Mouse (Mus musculus) right cerebral cortex, postnatal 10 days (tissue): ENCODE data around the gene Hspd1.
"Not testable (repeated sequence)": the region's sequence is repeated elsewhere in the genome, so short reads cannot be mapped to it uniquely, and the experiment has no call there.

ENCODE experiments used
- DNase-seq, 2 experiments: peaks; one replicate each; pipeline ENCODE4 v3.0.0; 2021; ENCODE audit warnings: low spot score in 2 of 2

The Hspd1 gene

DNA sequence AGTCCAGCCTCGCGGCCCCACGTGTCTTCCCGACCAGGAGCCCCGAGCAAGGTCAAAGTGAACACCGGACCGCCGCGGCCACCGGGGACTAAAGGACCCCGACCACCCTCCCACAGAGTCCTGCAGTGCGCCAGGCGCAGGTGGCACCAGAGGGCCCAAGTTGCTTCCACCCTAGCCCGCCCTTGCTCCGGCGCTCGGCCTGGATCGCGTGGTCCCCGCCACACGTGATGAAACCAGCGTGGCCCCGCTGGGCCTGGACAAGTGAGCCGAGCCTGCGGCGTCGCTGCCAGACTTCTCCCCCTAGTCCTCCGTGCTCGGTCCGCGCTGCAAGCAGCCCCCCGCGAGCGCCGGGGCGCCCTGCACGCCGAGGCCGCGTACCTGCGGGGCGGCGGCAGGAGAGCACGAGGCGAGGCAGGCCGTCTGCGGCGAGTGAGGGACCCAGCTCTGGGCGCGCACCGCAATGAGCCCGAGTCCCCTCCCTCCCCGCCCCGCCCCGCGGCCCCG lies 590 bp downstream of the Hspd1 start:
- peak in 1 of 2 experiments; percentile 76 for DNase-seq

- DNase-seq = peak in 1 of 2 experiments; percentile 37
These were observed 1.1 kb downstream of the Hspd1 start for GRCm38 (mm10) chr1:55086868-55087400.

DNA sequence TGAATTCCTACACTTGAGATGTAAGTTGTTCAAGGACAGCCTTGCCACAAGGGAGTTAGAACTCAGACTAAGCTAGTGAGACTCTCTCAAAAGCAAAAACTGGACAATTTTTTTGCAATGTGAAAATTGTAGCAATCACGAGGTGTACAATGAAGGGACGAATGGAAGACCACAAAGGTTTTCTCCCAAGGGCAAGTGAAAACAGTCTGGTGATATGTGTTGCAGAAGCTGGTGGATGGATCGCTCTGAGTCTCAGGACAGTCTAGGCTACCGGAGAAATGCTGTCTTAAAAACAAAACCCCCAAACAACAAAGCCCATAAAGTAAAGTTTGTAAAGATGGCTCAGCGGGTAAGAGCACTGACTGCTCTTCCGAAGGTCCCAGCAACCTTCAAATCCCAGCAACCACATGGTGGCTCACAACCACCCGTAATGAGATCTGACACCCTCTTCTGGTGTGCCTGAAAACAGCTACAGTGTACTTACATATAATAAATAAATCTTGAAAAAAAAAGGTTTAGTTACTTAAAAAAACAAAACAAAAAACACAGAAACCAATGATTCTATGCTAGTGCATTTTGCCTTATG lies 2.2 kb downstream of the Hspd1 start:
- no peak for DNase-seq

DNA sequence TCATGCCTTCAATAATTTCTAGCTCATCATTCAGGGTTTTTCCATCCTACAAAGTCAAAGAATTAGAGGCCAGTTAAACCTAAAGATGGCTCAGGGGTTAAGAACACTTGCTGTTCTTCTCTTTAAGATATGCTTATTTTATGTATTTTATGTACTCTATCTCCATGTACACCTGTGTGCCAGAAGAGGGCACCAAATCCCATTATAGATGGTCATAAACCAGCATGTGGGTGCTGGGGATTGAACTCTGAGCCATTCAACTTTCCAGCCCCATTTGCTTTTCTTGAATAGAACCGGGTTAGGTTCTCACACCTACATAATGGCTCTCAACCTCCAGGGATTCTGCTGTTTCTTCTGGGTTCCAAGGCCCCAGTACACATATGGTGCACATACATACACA lies 5.9 kb downstream of the Hspd1 start:
- no peak for DNase-seq

DNA sequence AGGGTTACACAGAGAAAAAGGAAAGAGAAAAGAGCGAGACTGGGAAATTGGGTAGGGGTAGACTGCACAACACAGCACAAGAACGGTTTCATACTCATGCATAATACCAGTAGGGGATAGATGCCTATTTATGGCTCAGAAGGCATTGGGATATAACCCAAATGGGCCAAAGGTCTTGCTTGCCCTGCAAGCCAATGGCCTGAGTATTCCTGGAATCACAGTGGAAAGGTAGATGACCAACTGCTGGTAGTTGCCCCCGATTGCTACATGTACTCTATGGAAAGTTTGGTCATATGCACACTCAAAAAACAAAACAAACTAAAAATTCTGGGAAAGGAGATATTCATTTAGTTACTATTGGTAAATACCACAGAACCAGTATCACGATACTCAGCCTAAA lies 8.4 kb downstream of the Hspd1 start:
- DNase-seq = no peak

- DNase-seq = no peak
These were observed 11.1 kb downstream of the Hspd1 start for GRCm38 (mm10) chr1:55076849-55077516.

DNA sequence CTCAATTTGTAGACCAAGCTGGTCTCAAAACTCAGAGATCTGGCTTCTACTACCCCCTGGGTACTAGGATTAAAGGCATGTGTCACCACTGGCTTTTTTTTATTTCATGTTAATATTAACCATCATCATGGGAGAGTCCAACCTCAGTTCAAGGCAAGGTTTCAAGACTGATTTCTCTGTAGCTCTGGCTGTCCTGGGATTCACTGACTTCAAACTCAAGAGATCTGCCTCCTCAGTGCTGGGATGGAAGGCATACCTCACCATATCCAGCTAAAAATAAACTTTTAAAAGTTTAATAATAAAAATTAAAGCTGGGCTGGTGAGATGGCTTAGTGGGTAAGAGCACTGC lies 11.7 kb downstream of the Hspd1 start:
- no peak for DNase-seq

DNA sequence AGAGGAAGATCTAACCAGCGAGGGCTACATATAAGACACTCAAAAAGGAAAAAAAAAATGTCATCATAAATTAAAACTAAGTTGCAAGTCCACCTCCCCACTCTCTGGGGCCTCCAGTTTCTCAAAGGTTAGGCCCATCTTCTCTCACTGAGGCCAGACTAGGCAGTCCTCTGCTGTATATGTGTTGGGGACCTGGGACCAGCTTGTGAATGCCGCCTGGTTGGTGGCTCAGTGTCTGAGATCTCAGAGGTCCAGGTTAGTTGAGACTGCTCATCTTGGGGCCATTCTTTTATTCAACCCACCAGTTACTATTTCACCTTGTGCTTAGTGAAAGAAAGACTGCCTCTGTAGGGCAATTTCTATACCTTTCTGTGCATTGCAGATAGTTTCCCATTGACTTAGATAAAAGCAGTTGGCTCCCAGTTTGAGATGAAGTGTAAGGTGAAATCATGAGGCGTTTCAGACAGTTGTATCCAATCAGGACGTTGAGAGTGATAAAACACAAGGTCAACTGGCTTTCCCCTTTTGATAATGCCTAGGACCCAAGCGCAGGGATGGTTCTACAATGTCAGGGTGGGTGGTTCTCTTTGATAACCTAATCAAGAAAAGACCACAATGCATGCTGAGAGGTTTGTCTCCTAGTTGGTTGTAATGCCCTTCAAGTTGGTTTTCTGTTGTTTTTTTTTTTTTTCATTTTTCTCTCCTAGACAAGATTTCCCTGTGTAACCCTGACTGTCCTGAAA lies 12.2 kb downstream of the Hspd1 start:
- no peak for DNase-seq

DNA sequence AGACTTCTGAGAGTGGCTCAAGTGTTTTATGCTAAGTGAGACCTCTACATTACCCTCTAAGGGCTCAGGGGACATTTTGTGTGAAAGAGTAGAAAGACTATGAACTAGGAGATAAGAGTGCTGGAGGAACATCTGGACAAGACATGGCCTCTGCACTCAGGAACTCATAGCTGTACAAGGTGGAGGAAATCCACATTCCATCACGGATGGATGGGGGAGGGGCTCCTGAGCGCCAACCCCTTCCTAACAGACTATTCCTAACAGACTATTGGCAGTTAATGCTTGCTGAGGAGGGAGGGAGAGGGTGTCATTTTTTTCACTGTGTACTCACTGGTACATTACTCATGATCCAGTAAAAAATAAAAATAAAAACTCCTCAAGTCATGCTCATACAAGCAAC lies 13.3 kb downstream of the Hspd1 start:
- DNase-seq = no peak

GRCm38 (mm10) chr1:55072328-55072727 lies 15.7 kb downstream of the Hspd1 start:
- not testable (repeated sequence) for DNase-seq

DNA sequence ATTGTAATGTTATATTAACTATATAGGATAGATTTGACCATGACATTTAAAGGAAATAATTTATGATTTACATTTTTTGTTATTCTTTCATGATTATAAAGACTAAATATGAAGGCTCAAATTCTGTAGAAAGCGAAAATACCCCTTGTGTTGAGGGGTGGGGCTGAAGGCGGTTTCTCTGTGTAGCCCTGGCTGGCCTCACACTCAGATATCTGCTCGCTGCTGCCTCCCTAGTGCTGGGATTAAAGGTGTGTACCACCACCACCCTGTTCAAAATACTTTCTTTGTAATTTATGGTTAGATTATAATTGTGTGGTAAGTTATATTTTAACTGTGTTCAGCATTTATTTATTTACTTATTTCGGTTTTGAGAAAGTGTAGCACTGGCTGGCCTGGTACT lies 26.3 kb downstream of the Hspd1 start:
- no peak for DNase-seq

- DNase-seq = no peak
These were observed 26.9 kb downstream of the Hspd1 start for GRCm38 (mm10) chr1:55061099-55061498.

DNA sequence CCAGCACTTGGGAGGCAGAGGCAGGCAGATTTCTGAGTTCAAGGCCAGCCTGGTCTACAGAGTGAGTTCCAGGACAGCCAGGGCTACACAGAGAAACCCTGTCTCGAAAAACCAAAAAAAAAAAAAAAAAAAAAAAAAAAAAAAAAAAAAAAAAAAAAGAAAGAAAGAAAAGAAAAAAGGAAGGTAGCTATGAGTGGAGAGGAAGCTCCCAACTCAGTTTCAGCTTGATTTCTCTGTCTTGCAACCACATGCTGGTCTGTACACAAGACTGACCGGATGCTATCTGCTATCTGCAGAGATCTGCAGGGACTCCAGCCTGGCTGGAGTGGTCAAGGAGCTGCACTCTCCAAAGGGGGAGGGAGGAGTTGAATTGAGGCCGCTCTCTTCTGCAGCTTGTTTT lies 29.7 kb downstream of the Hspd1 start:
- not testable (repeated sequence) for DNase-seq

GRCm38 (mm10) chr1:55055322-55056115 lies 32.5 kb downstream of the Hspd1 start:
- no peak for DNase-seq

DNA sequence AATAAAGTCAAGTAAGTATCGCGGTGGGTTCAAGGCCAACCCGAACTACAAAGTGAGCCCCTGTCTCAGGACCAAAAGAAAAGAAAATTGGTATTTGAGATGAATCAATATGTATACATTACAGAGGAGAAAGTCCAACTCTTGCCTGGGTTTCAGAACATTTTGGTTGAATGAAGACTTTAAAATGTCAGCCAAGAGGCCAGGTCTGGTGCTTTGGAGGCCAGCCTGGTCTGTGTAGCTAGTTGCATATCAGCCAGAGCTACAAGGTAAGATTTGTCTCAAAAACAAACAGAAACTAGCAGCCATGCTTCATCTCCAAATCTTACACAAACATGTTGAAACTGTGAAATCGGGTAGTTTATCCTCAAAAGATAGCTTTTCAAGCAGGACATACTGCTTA lies 34.4 kb downstream of the Hspd1 start:
- no peak for DNase-seq

GRCm38 (mm10) chr1:55053005-55053404 lies 35.0 kb downstream of the Hspd1 start:
- peak; percentile 65 to 70 for DNase-seq

- peak; percentile 99 for DNase-seq
These were observed 35.6 kb downstream of the Hspd1 start, which contains the start of gene Coq10b for GRCm38 (mm10) chr1:55052355-55052953. Coq10b (plus strand) TSS chr1:55052770.

DNA sequence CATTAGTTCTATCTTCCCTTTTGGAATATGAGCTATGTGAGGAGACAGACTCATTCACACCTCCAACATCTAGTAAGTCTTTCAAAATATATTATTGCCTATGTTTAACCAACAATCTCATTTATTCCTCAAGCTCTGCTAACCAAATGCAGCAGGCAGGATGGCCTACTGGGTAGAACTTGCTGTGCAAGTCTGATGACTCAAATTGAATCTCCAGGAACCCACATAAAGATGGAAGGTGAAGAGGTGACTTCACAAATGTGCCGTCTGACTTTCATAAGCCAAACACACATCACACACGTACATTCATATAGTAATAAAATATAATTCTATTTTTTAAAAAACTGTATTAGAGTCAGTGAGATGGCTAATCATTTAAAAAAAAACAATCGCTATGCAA lies 36.4 kb downstream of the Hspd1 start:
- no peak for DNase-seq

DNA sequence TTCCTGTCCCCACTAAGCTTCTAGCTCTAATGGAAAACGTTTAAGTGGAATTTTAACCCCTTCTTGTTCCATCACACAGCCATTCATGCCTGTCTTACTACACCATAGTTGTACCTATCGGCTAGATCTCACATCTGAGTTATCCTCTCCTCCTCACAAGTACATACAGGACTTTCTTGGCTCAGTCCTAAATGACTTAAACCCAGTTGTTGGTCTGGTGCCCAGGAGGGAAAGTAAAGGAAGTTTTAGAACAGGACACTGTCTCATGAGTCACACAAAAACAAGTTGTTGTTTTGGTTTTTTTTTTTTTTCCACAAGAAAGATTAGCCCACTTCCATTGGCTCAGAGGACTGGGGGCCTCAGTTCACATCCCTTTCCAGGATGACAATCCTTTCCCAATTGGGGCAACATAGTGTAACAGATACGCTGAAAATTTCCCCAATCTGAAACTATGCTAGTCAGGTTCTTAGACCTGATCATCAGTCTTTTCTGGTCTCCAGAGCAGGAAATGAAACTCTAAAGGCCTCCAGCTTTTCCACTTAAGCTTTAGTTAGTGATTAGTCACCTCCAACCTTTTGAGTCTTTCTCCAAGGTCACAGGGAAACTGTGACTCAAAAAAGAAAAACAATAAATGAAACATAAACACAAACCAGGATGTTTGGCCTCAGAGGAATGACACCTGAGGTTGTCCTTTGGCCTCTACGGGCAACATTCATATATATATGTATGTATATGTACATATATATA lies 39.0 kb downstream of the Hspd1 start:
- no peak for DNase-seq

GRCm38 (mm10) chr1:55043164-55043563 lies 44.9 kb downstream of the Hspd1 start:
- no peak for DNase-seq

DNA sequence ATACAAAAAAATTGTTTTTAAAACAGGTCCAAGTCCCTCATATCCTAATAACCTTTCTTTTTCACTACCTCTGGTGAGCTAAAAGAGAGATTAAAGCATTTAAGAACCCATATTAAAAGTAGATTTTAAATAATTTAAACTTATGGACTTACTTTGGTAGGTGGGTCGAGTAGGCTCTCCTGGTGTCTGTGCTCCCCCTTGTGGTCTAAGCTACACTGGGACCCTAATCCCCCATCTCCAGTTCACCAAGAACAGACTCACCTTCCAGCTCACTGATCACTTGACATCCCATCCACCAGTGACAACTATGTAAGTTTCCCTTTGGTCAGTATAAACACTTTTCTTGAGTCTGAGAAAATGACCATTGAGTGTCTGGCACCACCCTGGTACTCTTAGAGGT lies 45.8 kb downstream of the Hspd1 start:
- no peak for DNase-seq
